7 mouse cellular contexts compared by ENCODE assay signal in the genomic region with DNA sequence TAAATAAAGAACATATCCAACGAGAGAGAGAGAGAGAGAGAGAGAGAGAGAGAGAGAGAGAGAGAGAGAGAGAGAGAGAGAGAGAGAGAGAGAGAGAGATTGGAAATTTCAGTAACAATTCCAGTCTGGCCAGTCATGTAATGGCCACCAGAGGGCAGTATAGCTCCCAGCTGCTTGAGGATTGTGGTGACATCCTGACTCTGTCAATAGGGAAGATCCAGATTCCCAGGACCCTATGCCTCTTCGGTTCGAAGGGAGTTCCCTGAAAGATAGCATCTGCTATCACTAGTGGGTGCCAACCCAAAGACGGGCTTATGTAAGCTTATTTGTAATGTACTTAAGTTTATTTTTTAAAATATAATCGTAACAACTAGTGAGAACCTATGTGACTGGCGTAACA.
DNase-seq lines count a peak whose midpoint lies in the region; ATAC-seq lines count a peak whose summit lies in the region.

No protein-coding gene starts in this region.

- no peak overlapping the region for H3K9ac ChIP-seq in midbrain, embryonic 16.5 days (ENCODE audit: low read depth, low read length)
- no peak overlapping the region for H3K9ac ChIP-seq in forebrain, embryonic 14.5 days (ENCODE audit: low read length)

- no peak overlapping the region for H3K4me3 ChIP-seq in midbrain, embryonic 10.5 days
- H3K4me3 ChIP-seq in midbrain, embryonic 16.5 days (ENCODE audit: low read depth, low read length), result no peak overlapping the region
- H3K4me3 ChIP-seq in forebrain, embryonic 14.5 days (ENCODE audit: low read depth, low read length), result no peak overlapping the region

- H3K9me3 ChIP-seq in midbrain, embryonic 10.5 days (replicated peaks), result no peaks in the 10 kb centered on the region
- H3K9me3 ChIP-seq in midbrain, embryonic 16.5 days (replicated peaks; ENCODE audit: control insufficient read depth, low read length, poor library complexity, severe bottlenecking), result no peaks in the 10 kb centered on the region
- no peaks in the 10 kb centered on the region for H3K9me3 ChIP-seq in forebrain, embryonic 14.5 days (replicated peaks; ENCODE audit: control insufficient read depth, low read length)

- 56% methylated on average over 6 of the region's 6 CpGs for WGBS in midbrain, embryonic 10.5 days
- 53% methylated on average over 6 of the region's 6 CpGs for WGBS in midbrain, embryonic 16.5 days
- WGBS in forebrain, embryonic 14.5 days, result 64% methylated on average over 6 of the region's 6 CpGs

- no peaks in the 10 kb centered on the region for H3K4me1 ChIP-seq in midbrain, embryonic 10.5 days
- H3K4me1 ChIP-seq in midbrain, embryonic 16.5 days (ENCODE audit: control insufficient read depth, insufficient read depth, low read length), result no peaks in the 10 kb centered on the region
- no peaks in the 10 kb centered on the region for H3K4me1 ChIP-seq in forebrain, embryonic 14.5 days (ENCODE audit: control insufficient read depth, insufficient read depth, low read length)

- no peaks in the 10 kb centered on the region for H3K36me3 ChIP-seq in midbrain, embryonic 10.5 days
- H3K36me3 ChIP-seq in midbrain, embryonic 16.5 days (ENCODE audit: control insufficient read depth, insufficient read depth, low read length), result no peaks in the 10 kb centered on the region
- H3K36me3 ChIP-seq in forebrain, embryonic 14.5 days (ENCODE audit: control insufficient read depth, insufficient read depth, low read length), result no peaks in the 10 kb centered on the region

- no peak overlapping the region for H3K4me2 ChIP-seq in midbrain, embryonic 16.5 days (ENCODE audit: low read length)
- H3K4me2 ChIP-seq in forebrain, embryonic 14.5 days (ENCODE audit: low read length), result no peak overlapping the region

- H3K27me3 ChIP-seq in midbrain, embryonic 10.5 days (ENCODE audit: low read depth, poor library complexity, severe bottlenecking), result no peaks in the 10 kb centered on the region
- H3K27me3 ChIP-seq in midbrain, embryonic 16.5 days (ENCODE audit: control insufficient read depth, insufficient read depth, low read depth, low read length), result no peaks in the 10 kb centered on the region
- H3K27me3 ChIP-seq in forebrain, embryonic 14.5 days (replicated peaks; ENCODE audit: control insufficient read depth, insufficient read depth, low read length), result no peaks in the 10 kb centered on the region

- no peak for ATAC-seq in midbrain, embryonic 16.5 days
- peak; percentile 62 for ATAC-seq in forebrain, embryonic 14.5 days
- ATAC-seq in neutrophil, adult 5-6 weeks (ENCODE audit: extremely low read depth, insufficient number of reproducible peaks, low FRiP score, poor library complexity, severe bottlenecking), result 0 out of 2 replicates have a peak, but pooled peaks have one; percentile 19

- H3K27ac ChIP-seq in midbrain, embryonic 10.5 days (replicated peaks), result no peak overlapping the region
- no peak overlapping the region for H3K27ac ChIP-seq in midbrain, embryonic 16.5 days (ENCODE audit: low read length)
- H3K27ac ChIP-seq in forebrain, embryonic 14.5 days (ENCODE audit: low read depth, low read length), result no peak overlapping the region

- peak; percentile 35 for DNase-seq in midbrain, embryonic 10.5 days (ENCODE audit: low spot score)
- peak; percentile 27 for DNase-seq in MEL-GATA-1-ER (ENCODE audit: extremely low read depth, low read depth)
- peak; percentile 3 for DNase-seq in c-Kit-negative CD71-positive TER-119-positive erythroid progenitor cells, embryonic 14.5 days (ENCODE audit: low read depth, low spot score)
- peak; percentile 62 for DNase-seq in forebrain, embryonic 14.5 days (ENCODE audit: low spot score)
- DNase-seq in layer of hippocampus, postnatal 10 days (ENCODE audit: low spot score in 2 of 2), result peak; percentile 57 to 60

Comparison
In these comparisons a context has a peak if more than half of its experiments do, and no peak if none do; other contexts are left out.
1. DNase-seq: peak in every context shown above with its lines; median percentile 62 in forebrain, embryonic 14.5 days; 58 in layer of hippocampus, postnatal 10 days; 35 in midbrain, embryonic 10.5 days; 27 in MEL-GATA-1-ER; 3 in c-Kit-negative CD71-positive TER-119-positive erythroid progenitor cells, embryonic 14.5 days.